ENCODE assay signal across 7 mouse cellular contexts in the genomic region with DNA sequence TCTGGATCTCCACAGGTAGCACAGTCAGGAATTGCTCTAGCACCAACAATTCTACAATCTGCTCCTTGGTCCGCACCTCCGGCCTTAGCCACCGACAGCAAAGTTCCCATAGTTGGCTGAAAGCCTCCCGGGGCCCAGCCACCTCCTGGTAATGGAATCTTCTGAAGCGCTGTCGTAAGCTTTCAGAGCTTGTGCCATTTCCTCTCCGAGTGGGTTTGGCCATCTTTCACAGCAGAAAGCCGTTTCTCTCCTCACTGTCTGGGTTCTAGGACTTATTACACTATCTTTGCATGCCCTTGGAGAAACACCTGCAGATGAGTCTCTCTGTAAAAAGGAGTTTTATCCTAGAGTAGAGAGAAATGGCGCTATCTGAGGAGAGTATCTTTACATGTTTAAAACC. TPM values are rescaled to one million over a fixed set of nuclear protein-coding genes. Genes with fewer than 3 reads are reported as not detected.
DNase-seq lines count a peak whose midpoint lies in the region; ATAC-seq and TF ChIP-seq lines count a peak whose summit lies in the region.

No protein-coding gene starts in this region.

- H3K9ac ChIP-seq in ES-E14 (ENCODE audit: insufficient read depth, low read depth, low read length, poor library complexity, severe bottlenecking): no peak overlapping the region; the same call in 1 of the 2 replicates
- peak overlapping the region; percentile 88 for H3K9ac ChIP-seq in embryonic facial prominence, embryonic 13.5 days
- peak overlapping the region; percentile 86 for H3K9ac ChIP-seq in limb, embryonic 12.5 days (replicated peaks)
- H3K9ac ChIP-seq in midbrain, embryonic 14.5 days (replicated peaks; ENCODE audit: low read length): peak overlapping the region; percentile 65

- WGBS in embryonic facial prominence, embryonic 13.5 days: 4% methylated on average over 9 of the region's 9 CpGs
- WGBS in limb, embryonic 12.5 days: 7% methylated on average over 9 of the region's 9 CpGs
- WGBS in midbrain, embryonic 14.5 days: 8% methylated on average over 9 of the region's 9 CpGs

- DNase-seq in ES-E14 (ENCODE audit: low read depth, low spot score) (no peak), adipocyte (ENCODE audit: low spot score) (peak; percentile 24)
- DNase-seq in heart, postnatal 36 days: peak; percentile 40 to 49
- peak; percentile 25 for DNase-seq in midbrain, embryonic 14.5 days
- peak; percentile 30 for DNase-seq in thymus, postnatal 25 days

- H3K36me3 ChIP-seq in ES-E14 (ENCODE audit: control insufficient read depth, insufficient read depth, low read length, poor library complexity, severe bottlenecking): peaks cover 2% of the 10 kb centered on the region
- H3K36me3 ChIP-seq in embryonic facial prominence, embryonic 13.5 days: peaks cover 35% of the 10 kb centered on the region
- peaks cover 40% of the 10 kb centered on the region for H3K36me3 ChIP-seq in limb, embryonic 12.5 days
- H3K36me3 ChIP-seq in midbrain, embryonic 14.5 days (ENCODE audit: control insufficient read depth, insufficient read depth, low read length): peaks cover 30% of the 10 kb centered on the region

- no peak for ATAC-seq in embryonic facial prominence, embryonic 13.5 days (ENCODE audit: insufficient number of reproducible peaks, insufficient read depth, low FRiP score, low TSS enrichment, low read depth)
- no peak for ATAC-seq in limb, embryonic 12.5 days (ENCODE audit: insufficient number of reproducible peaks, insufficient read depth, low FRiP score, low TSS enrichment, low read depth)
- ATAC-seq in midbrain, embryonic 14.5 days (ENCODE audit: low FRiP score, low TSS enrichment): no peak

- no peaks in the 10 kb centered on the region for H3K27me3 ChIP-seq in embryonic facial prominence, embryonic 13.5 days
- no peaks in the 10 kb centered on the region for H3K27me3 ChIP-seq in limb, embryonic 12.5 days
- no peaks in the 10 kb centered on the region for H3K27me3 ChIP-seq in midbrain, embryonic 14.5 days (ENCODE audit: control insufficient read depth, insufficient read depth, low read length)

- in situ Hi-C loops in ES-E14 (cut with MboI; ENCODE audit: low sequenced_read_pairs in 2 of 2, unreplicated experiment in 2 of 2): loop anchor here in 1 of 2 experiments (10.0 kb wide), 1 partner anchor 225 kb away; no protein-coding TSS in a partner anchor

- H3K4me1 ChIP-seq in ES-E14 (ENCODE audit: control insufficient read depth in 2 of 2, insufficient read depth in 2 of 2, low read length in 2 of 2, poor library complexity in 1 of 2): no peaks in the 10 kb centered on the region
- H3K4me1 ChIP-seq in embryonic facial prominence, embryonic 13.5 days: peaks cover 28% of the 10 kb centered on the region
- peaks cover 21% of the 10 kb centered on the region for H3K4me1 ChIP-seq in limb, embryonic 12.5 days (replicated peaks)
- H3K4me1 ChIP-seq in midbrain, embryonic 14.5 days (ENCODE audit: control insufficient read depth, insufficient read depth, low read length): peaks cover 23% of the 10 kb centered on the region

- no peak overlapping the region for H3K27ac ChIP-seq in ES-E14 (ENCODE audit: insufficient read depth, low read depth, low read length, poor library complexity, severe bottlenecking)
- H3K27ac ChIP-seq in embryonic facial prominence, embryonic 13.5 days: no peak overlapping the region
- H3K27ac ChIP-seq in limb, embryonic 12.5 days: peak overlapping the region; percentile 90
- H3K27ac ChIP-seq in midbrain, embryonic 14.5 days (replicated peaks; ENCODE audit: low read depth, low read length): no peak overlapping the region

- peak overlapping the region; percentile 88 to 98; a peak in 3 of 4 replicates for H3K4me3 ChIP-seq in ES-E14 (ENCODE audit: insufficient read depth in 1 of 2, low read depth in 1 of 2, low read length in 2 of 2, poor library complexity in 1 of 2, severe bottlenecking in 1 of 2)
- peak overlapping the region; percentile 90 for H3K4me3 ChIP-seq in embryonic facial prominence, embryonic 13.5 days
- peak overlapping the region; percentile 80 for H3K4me3 ChIP-seq in limb, embryonic 12.5 days (replicated peaks)
- H3K4me3 ChIP-seq in midbrain, embryonic 14.5 days (replicated peaks; ENCODE audit: low read depth, low read length): peak overlapping the region; percentile 83

- intact Hi-C loops in heart, postnatal 36 days (cut with DNase I): loop anchor here (2.0 kb wide), 1 partner anchor 29 kb away; the partner anchor contains the start of genes Adal and Lcmt2

- peak overlapping the region; percentile 77 for H3K4me2 ChIP-seq in embryonic facial prominence, embryonic 13.5 days
- H3K4me2 ChIP-seq in limb, embryonic 12.5 days: peak overlapping the region; percentile 90
- peak overlapping the region; percentile 74 for H3K4me2 ChIP-seq in midbrain, embryonic 14.5 days (ENCODE audit: low read length)

- no peaks in the 10 kb centered on the region for H3K9me3 ChIP-seq in ES-E14 (ENCODE audit: control insufficient read depth, insufficient read depth, low read depth, low read length)
- H3K9me3 ChIP-seq in embryonic facial prominence, embryonic 13.5 days: no peaks in the 10 kb centered on the region
- H3K9me3 ChIP-seq in limb, embryonic 12.5 days: no peaks in the 10 kb centered on the region
- no peaks in the 10 kb centered on the region for H3K9me3 ChIP-seq in midbrain, embryonic 14.5 days (ENCODE audit: control insufficient read depth, low read length)

TF ChIP-seq in ES-E14, 5 proteins besides CTCF, POLR2A, EP300 and RAD21:
- no peak for TF ChIP-seq ZC3H11A (IDR thresholded peaks at IDR 0.05; ENCODE audit: borderline replicate concordance, low read depth, low read length)

RNA-seq across cellular contexts. Expression of gene Tubgcp4, which starts 0.6 kb away (rescaled TPM):
- 38.1 and 45.9 TPM in 2 replicates for total RNA-seq in ES-E14 (2012; rRNA removed)
- polyA plus RNA-seq in embryonic facial prominence, embryonic 13.5 days (2015; fragmentation: Nextera tagmentation; extraction: Ambion mirVana): 68.0 and 71.4 TPM in 2 replicates
- total RNA-seq in heart, postnatal 36 days (2021): 10 to 100 TPM; 15.7 to 16.3 TPM
- 75.6 and 84.2 TPM in 2 replicates for polyA plus RNA-seq in limb, embryonic 12.5 days (2016; fragmentation: Nextera tagmentation; extraction: Ambion mirVana)
- polyA plus RNA-seq in midbrain, embryonic 14.5 days (2014; fragmentation: Nextera tagmentation; extraction: Ambion mirVana): 35.9 and 49.2 TPM in 2 replicates

RNA-seq across cellular contexts. Expression of gene Zscan29, which starts 1.0 kb away (rescaled TPM):
- 3.5 and 5.0 TPM in 2 replicates for total RNA-seq in ES-E14 (2012; rRNA removed)
- polyA plus RNA-seq in embryonic facial prominence, embryonic 13.5 days (2015; fragmentation: Nextera tagmentation; extraction: Ambion mirVana): 11.1 and 11.9 TPM in 2 replicates
- total RNA-seq in heart, postnatal 36 days (2021): 1 to 10 TPM; 6.7 to 6.9 TPM
- polyA plus RNA-seq in limb, embryonic 12.5 days (2016; fragmentation: Nextera tagmentation; extraction: Ambion mirVana): 11.3 and 12.8 TPM in 2 replicates
- 8.0 and 9.3 TPM in 2 replicates for polyA plus RNA-seq in midbrain, embryonic 14.5 days (2014; fragmentation: Nextera tagmentation; extraction: Ambion mirVana)

RNA-seq across cellular contexts. Expression of gene Lcmt2, which starts 29.4 kb away (rescaled TPM):
- total RNA-seq in ES-E14 (2012; rRNA removed): 12.5 and 15.0 TPM in 2 replicates
- 21.5 and 22.2 TPM in 2 replicates for polyA plus RNA-seq in embryonic facial prominence, embryonic 13.5 days (2015; fragmentation: Nextera tagmentation; extraction: Ambion mirVana)
- total RNA-seq in heart, postnatal 36 days (2021): 10 to 100 TPM in 1 of 2 experiments, 1 to 10 TPM in 1; 8.9 to 11.7 TPM
- polyA plus RNA-seq in limb, embryonic 12.5 days (2016; fragmentation: Nextera tagmentation; extraction: Ambion mirVana): 22.9 and 23.4 TPM in 2 replicates
- polyA plus RNA-seq in midbrain, embryonic 14.5 days (2014; fragmentation: Nextera tagmentation; extraction: Ambion mirVana): 18.2 and 23.3 TPM in 2 replicates

RNA-seq across cellular contexts. Expression of gene Adal, which starts 29.7 kb away (rescaled TPM):
- total RNA-seq in ES-E14 (2012; rRNA removed): 14.8 and 15.0 TPM in 2 replicates
- 20.3 and 22.9 TPM in 2 replicates for polyA plus RNA-seq in embryonic facial prominence, embryonic 13.5 days (2015; fragmentation: Nextera tagmentation; extraction: Ambion mirVana)
- total RNA-seq in heart, postnatal 36 days (2021): 1 to 10 TPM; 7.8 to 8.3 TPM
- 22.7 and 22.9 TPM in 2 replicates for polyA plus RNA-seq in limb, embryonic 12.5 days (2016; fragmentation: Nextera tagmentation; extraction: Ambion mirVana)
- 30.7 and 40.0 TPM in 2 replicates for polyA plus RNA-seq in midbrain, embryonic 14.5 days (2014; fragmentation: Nextera tagmentation; extraction: Ambion mirVana)
